Mouse (Mus musculus): ENCODE results near the gene Plpp2. TPM values are rescaled to one million over a fixed set of nuclear protein-coding genes. Genes with fewer than 3 reads are reported as not detected.

Gene Plpp2
- polyA plus RNA-seq, 1 experiment from 2014 or later = 16.5 TPM

GRCm38 (mm10) chr10:79547148-79547675 is 13.6 kb upstream of the Plpp2 start:
- H3K27me3 ChIP-seq = no peaks in the 10 kb centered on the region
- no peak overlapping the region for H3K4me3 ChIP-seq
- no peak overlapping the region for H3K27ac ChIP-seq
- H3K9me3 ChIP-seq = no peaks in the 10 kb centered on the region
- ATAC-seq (ENCODE audit: low FRiP score) = no peak
- H3K36me3 ChIP-seq = peaks cover 84% of the 10 kb centered on the region
- peaks cover 3% of the 10 kb centered on the region for H3K4me1 ChIP-seq (replicated peaks)
- no peak overlapping the region for H3K4me2 ChIP-seq
- H3K9ac ChIP-seq = no peak overlapping the region
- 87% methylated on average over 5 of the region's 5 CpGs for WGBS

GRCm38 (mm10) chr10:79546483-79546882 is 12.9 kb upstream of the Plpp2 start:
- Histone ChIP-seq H3K27me3 (no peaks in the 10 kb centered on the region), H3K27ac (no peak overlapping the region), H3K9ac (no peak overlapping the region; the same call in 1 of the 2 replicates), H3K4me1 (replicated peaks) (no peaks in the 10 kb centered on the region), H3K4me3 (no peak overlapping the region), H3K9me3 (no peaks in the 10 kb centered on the region), H3K36me3 (peaks cover 92% of the 10 kb centered on the region), H3K4me2 (no peak overlapping the region)
- WGBS = 94% methylated on average over 11 of the region's 11 CpGs
- ATAC-seq (ENCODE audit: low FRiP score) = no peak

GRCm38 (mm10) chr10:79545891-79546290 is 12.3 kb upstream of the Plpp2 start:
- Histone ChIP-seq H3K9me3 (no peaks in the 10 kb centered on the region), H3K27me3 (no peaks in the 10 kb centered on the region), H3K4me3 (no peak overlapping the region), H3K4me2 (no peak overlapping the region), H3K9ac (no peak overlapping the region), H3K27ac (no peak overlapping the region), H3K4me1 (replicated peaks) (no peaks in the 10 kb centered on the region), H3K36me3 (peaks cover 98% of the 10 kb centered on the region)
- WGBS = 91% methylated on average over 12 of the region's 12 CpGs
- no peak for ATAC-seq (ENCODE audit: low FRiP score)

GRCm38 (mm10) chr10:79544631-79545030 is 11.0 kb upstream of the Plpp2 start:
- H3K36me3 ChIP-seq = peaks cover 100% of the 10 kb centered on the region
- H3K4me3 ChIP-seq = no peak overlapping the region
- H3K4me2 ChIP-seq = no peak overlapping the region
- no peak overlapping the region for H3K9ac ChIP-seq
- no peak for ATAC-seq (ENCODE audit: low FRiP score)
- WGBS = 96% methylated on average over 5 of the region's 5 CpGs
- H3K27me3 ChIP-seq = no peaks in the 10 kb centered on the region
- no peaks in the 10 kb centered on the region for H3K9me3 ChIP-seq
- H3K4me1 ChIP-seq (replicated peaks) = no peaks in the 10 kb centered on the region
- no peak overlapping the region for H3K27ac ChIP-seq

- H3K4me1 ChIP-seq (replicated peaks) = no peaks in the 10 kb centered on the region
- no peak overlapping the region for H3K9ac ChIP-seq
- no peaks in the 10 kb centered on the region for H3K27me3 ChIP-seq
- H3K36me3 ChIP-seq = peaks cover 100% of the 10 kb centered on the region
- 87% methylated on average over 9 of the region's 9 CpGs for WGBS
- no peak for ATAC-seq (ENCODE audit: low FRiP score)
- H3K4me3 ChIP-seq = no peak overlapping the region
- no peak overlapping the region for H3K4me2 ChIP-seq
- no peak overlapping the region for H3K27ac ChIP-seq
- no peaks in the 10 kb centered on the region for H3K9me3 ChIP-seq
Measured at GRCm38 (mm10) chr10:79543884-79544597, 10.4 kb upstream of the Plpp2 start.

- H3K36me3 ChIP-seq = peaks cover 96% of the 10 kb centered on the region
- H3K27me3 ChIP-seq = no peaks in the 10 kb centered on the region
- no peak overlapping the region for H3K4me3 ChIP-seq
- no peak overlapping the region for H3K4me2 ChIP-seq
- H3K9me3 ChIP-seq = no peaks in the 10 kb centered on the region
- no peak overlapping the region for H3K27ac ChIP-seq
- no peak overlapping the region for H3K9ac ChIP-seq
- no peaks in the 10 kb centered on the region for H3K4me1 ChIP-seq (replicated peaks)
- no peak for ATAC-seq (ENCODE audit: low FRiP score)
- 96% methylated on average over 11 of the region's 11 CpGs for WGBS
Measured at GRCm38 (mm10) chr10:79542171-79542570, 8.6 kb upstream of the Plpp2 start.

GRCm38 (mm10) chr10:79541522-79541921 is 7.9 kb upstream of the Plpp2 start:
- no peak for ATAC-seq (ENCODE audit: low FRiP score)
- Histone ChIP-seq H3K9ac (no peak overlapping the region), H3K27ac (no peak overlapping the region), H3K4me2 (no peak overlapping the region), H3K36me3 (peaks cover 92% of the 10 kb centered on the region), H3K4me1 (replicated peaks) (no peaks in the 10 kb centered on the region), H3K27me3 (no peaks in the 10 kb centered on the region), H3K4me3 (no peak overlapping the region), H3K9me3 (no peaks in the 10 kb centered on the region)
- WGBS = 69% methylated on average over 15 of the region's 15 CpGs

GRCm38 (mm10) chr10:79540746-79541145 is 7.2 kb upstream of the Plpp2 start:
- 93% methylated on average over 11 of the region's 11 CpGs for WGBS
- ATAC-seq (ENCODE audit: low FRiP score) = no peak
- peaks cover 84% of the 10 kb centered on the region for H3K36me3 ChIP-seq
- H3K4me1 ChIP-seq (replicated peaks) = no peaks in the 10 kb centered on the region
- H3K4me2 ChIP-seq = no peak overlapping the region
- no peaks in the 10 kb centered on the region for H3K9me3 ChIP-seq
- no peak overlapping the region; the same call in 1 of the 2 replicates for H3K9ac ChIP-seq
- H3K4me3 ChIP-seq = no peak overlapping the region
- no peak overlapping the region for H3K27ac ChIP-seq
- H3K27me3 ChIP-seq = no peaks in the 10 kb centered on the region

- H3K9me3 ChIP-seq = no peaks in the 10 kb centered on the region
- H3K9ac ChIP-seq = no peak overlapping the region
- no peak overlapping the region for H3K4me3 ChIP-seq
- WGBS = 97% methylated on average over 16 of the region's 16 CpGs
- peaks cover 3% of the 10 kb centered on the region; the same call in 1 of the 2 replicates for H3K27me3 ChIP-seq
- no peak overlapping the region for H3K27ac ChIP-seq
- no peaks in the 10 kb centered on the region for H3K4me1 ChIP-seq (replicated peaks)
- no peak overlapping the region for H3K4me2 ChIP-seq
- H3K36me3 ChIP-seq = peaks cover 76% of the 10 kb centered on the region
- ATAC-seq (ENCODE audit: low FRiP score) = no peak
Measured at GRCm38 (mm10) chr10:79539701-79540495, 6.3 kb upstream of the Plpp2 start.

- Histone ChIP-seq H3K4me3 (no peak overlapping the region), H3K4me2 (no peak overlapping the region), H3K9me3 (no peaks in the 10 kb centered on the region), H3K27ac (no peak overlapping the region), H3K4me1 (replicated peaks) (peaks cover 2% of the 10 kb centered on the region; the same call in 1 of the 2 replicates), H3K36me3 (peaks cover 65% of the 10 kb centered on the region), H3K9ac (no peak overlapping the region), H3K27me3 (peaks cover 13% of the 10 kb centered on the region; the same call in 1 of the 2 replicates)
- WGBS = 85% methylated on average over 4 of the region's 4 CpGs
- no peak for ATAC-seq (ENCODE audit: low FRiP score)
Measured at GRCm38 (mm10) chr10:79538873-79539272, 5.3 kb upstream of the Plpp2 start.

- H3K4me1 ChIP-seq (replicated peaks) = peaks cover 6% of the 10 kb centered on the region
- no peak overlapping the region for H3K4me2 ChIP-seq
- no peaks in the 10 kb centered on the region for H3K9me3 ChIP-seq
- no peak for ATAC-seq (ENCODE audit: low FRiP score)
- no peak overlapping the region for H3K9ac ChIP-seq
- H3K4me3 ChIP-seq = no peak overlapping the region
- 87% methylated on average over 3 of the region's 3 CpGs for WGBS
- no peak overlapping the region for H3K27ac ChIP-seq
- H3K36me3 ChIP-seq = peaks cover 60% of the 10 kb centered on the region
- H3K27me3 ChIP-seq = peaks cover 13% of the 10 kb centered on the region; the same call in 1 of the 2 replicates
Measured at GRCm38 (mm10) chr10:79538323-79538722, 4.7 kb upstream of the Plpp2 start.

- Histone ChIP-seq H3K4me1 (replicated peaks) (peaks cover 11% of the 10 kb centered on the region), H3K9ac (no peak overlapping the region), H3K4me2 (no peak overlapping the region), H3K9me3 (no peaks in the 10 kb centered on the region), H3K27ac (no peak overlapping the region), H3K27me3 (peaks cover 15% of the 10 kb centered on the region; the same call in 1 of the 2 replicates), H3K4me3 (no peak overlapping the region), H3K36me3 (peaks cover 54% of the 10 kb centered on the region)
- ATAC-seq (ENCODE audit: low FRiP score) = no peak
- 82% methylated on average over 2 of the region's 2 CpGs for WGBS
Measured at GRCm38 (mm10) chr10:79537781-79538180, 4.2 kb upstream of the Plpp2 start.
